Mouse (Mus musculus): ENCODE measurements at regions not wholly inside any gene's neighbourhood (a gene's known extent, or its start where the extent isn't known, plus 50 kb on each side); places are given as distances from the start of the nearest gene placed in this dataset.

GRCm38 (mm10) chr3:121869694-121870093 lies 54.6 kb upstream of the Abcd3 start:
- no peaks in the 10 kb centered on the region for H3K9me3 ChIP-seq (ENCODE audit: low read length)
- no peak for DNase-seq
- ATAC-seq = no peak
- H3K36me3 ChIP-seq (replicated peaks; ENCODE audit: insufficient read depth, low read length) = no peaks in the 10 kb centered on the region
- no peak overlapping the region for H3K9ac ChIP-seq (replicated peaks)
- H3K4me3 ChIP-seq (ENCODE audit: low read depth, low read length) = no peak overlapping the region
- 63% methylated on average over 4 of the region's 4 CpGs for WGBS (ENCODE audit: insufficient replicate concordance)
- TF ChIP-seq EP300 (IDR thresholded peaks at IDR 0.05; ENCODE audit: low read depth) (no peak), CTCF (IDR thresholded peaks at IDR 0.05; ENCODE audit: low read depth) (no peak)
- H3K4me1 ChIP-seq (ENCODE audit: insufficient read depth) = peaks cover 5% of the 10 kb centered on the region; the same call in 1 of the 2 replicates
- no peak overlapping the region for H3K27ac ChIP-seq (ENCODE audit: low read depth)
- no peak overlapping the region for H3K4me2 ChIP-seq (ENCODE audit: low read depth, low read length)
- no peaks in the 10 kb centered on the region for H3K27me3 ChIP-seq (ENCODE audit: insufficient read depth, low read length)

DNA sequence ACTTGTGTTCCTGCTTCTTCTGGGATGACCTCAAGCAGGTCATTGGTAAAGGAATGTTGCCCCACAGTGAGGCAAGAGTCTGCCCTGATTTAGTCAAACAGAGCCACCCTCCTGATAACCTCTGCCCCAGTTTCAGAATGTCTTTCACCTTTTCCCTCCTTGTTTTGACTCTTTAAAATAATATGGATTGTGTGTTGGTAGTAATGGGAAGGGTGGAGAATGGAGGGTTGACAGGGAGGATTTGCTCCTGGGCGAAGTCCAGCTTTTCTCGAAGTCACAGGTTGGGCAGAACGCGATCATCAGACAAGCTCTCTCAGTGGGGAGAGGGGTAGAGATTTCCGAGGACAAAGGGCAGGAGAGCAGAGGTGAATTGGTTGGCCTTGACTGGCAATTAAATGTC lies 52.2 kb upstream of the Abcd3 start:
- no peaks in the 10 kb centered on the region for H3K36me3 ChIP-seq (replicated peaks; ENCODE audit: insufficient read depth, low read length)
- no peaks in the 10 kb centered on the region for H3K9me3 ChIP-seq (ENCODE audit: low read length)
- DNase-seq (peak; percentile 44), ATAC-seq (peak; percentile 93)
- H3K4me2 ChIP-seq (ENCODE audit: low read depth, low read length) = no peak overlapping the region
- H3K4me3 ChIP-seq (ENCODE audit: low read depth, low read length) = no peak overlapping the region
- H3K27me3 ChIP-seq (ENCODE audit: insufficient read depth, low read length) = no peaks in the 10 kb centered on the region
- H3K27ac ChIP-seq (ENCODE audit: low read depth) = peak overlapping the region; percentile 71
- H3K4me1 ChIP-seq (ENCODE audit: insufficient read depth) = peaks cover 15% of the 10 kb centered on the region
- TF ChIP-seq CTCF (IDR thresholded peaks at IDR 0.05; ENCODE audit: low read depth) = no peak
- peak; percentile 89 for TF ChIP-seq EP300 (IDR thresholded peaks at IDR 0.05; ENCODE audit: low read depth)
- WGBS (ENCODE audit: insufficient replicate concordance) = 51% methylated on average over 5 of the region's 5 CpGs
- no peak overlapping the region for H3K9ac ChIP-seq (replicated peaks)

DNA sequence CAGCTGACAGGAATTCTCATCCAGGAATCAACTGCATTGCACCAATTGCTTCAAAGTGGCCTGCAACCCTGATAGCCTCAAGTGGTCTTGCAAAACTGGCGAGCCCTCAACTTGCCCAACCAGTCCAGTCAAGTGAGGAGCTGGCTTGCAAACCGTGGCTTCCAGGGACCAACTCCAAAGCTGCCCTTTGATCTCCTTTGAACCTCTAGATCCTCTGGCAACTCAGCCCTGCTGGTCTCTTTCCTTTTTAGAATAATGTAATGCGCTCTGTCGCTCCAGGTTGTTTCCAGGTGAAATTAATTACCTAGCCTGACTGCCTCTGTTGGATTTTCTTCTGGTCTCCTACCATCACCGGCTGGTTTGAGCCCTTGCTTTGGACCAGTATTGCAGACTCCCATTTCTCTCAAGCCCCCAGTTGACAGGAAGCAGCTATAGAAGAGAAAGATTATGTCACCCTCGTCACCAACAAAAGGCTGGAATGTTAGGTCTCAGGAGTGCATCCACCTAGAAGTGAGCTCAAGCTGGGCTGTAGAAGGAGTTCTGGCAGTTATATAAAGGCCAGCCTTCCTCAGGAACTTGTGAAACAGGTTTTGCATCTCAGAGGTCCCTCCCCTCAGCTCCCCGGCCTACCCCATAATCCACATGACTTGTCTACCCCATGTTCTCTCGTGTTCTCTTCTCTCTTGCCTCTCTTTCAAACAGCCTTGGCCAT lies 49.8 kb upstream of the Abcd3 start:
- H3K4me3 ChIP-seq (ENCODE audit: low read depth, low read length) = no peak overlapping the region
- TF ChIP-seq CTCF (IDR thresholded peaks at IDR 0.05; ENCODE audit: low read depth) = no peak
- no peak for TF ChIP-seq EP300 (IDR thresholded peaks at IDR 0.05; ENCODE audit: low read depth)
- 48% methylated on average over 8 of the region's 8 CpGs for WGBS (ENCODE audit: insufficient replicate concordance)
- no peak overlapping the region for H3K9ac ChIP-seq (replicated peaks)
- ATAC-seq (no peak), DNase-seq (no peak)
- no peaks in the 10 kb centered on the region for H3K9me3 ChIP-seq (ENCODE audit: low read length)
- no peak overlapping the region for H3K4me2 ChIP-seq (ENCODE audit: low read depth, low read length)
- peaks cover 15% of the 10 kb centered on the region for H3K4me1 ChIP-seq (ENCODE audit: insufficient read depth)
- 0 out of 2 replicates have a peak overlapping the region, but pooled peaks have one; percentile 7 for H3K27ac ChIP-seq (ENCODE audit: low read depth)
- H3K27me3 ChIP-seq (ENCODE audit: insufficient read depth, low read length) = no peaks in the 10 kb centered on the region
- no peaks in the 10 kb centered on the region for H3K36me3 ChIP-seq (replicated peaks; ENCODE audit: insufficient read depth, low read length)

All from liver, postnatal 0 days (tissue).